Mouse (Mus musculus): ENCODE data around the gene Bpi.

Bpi gene

DNA sequence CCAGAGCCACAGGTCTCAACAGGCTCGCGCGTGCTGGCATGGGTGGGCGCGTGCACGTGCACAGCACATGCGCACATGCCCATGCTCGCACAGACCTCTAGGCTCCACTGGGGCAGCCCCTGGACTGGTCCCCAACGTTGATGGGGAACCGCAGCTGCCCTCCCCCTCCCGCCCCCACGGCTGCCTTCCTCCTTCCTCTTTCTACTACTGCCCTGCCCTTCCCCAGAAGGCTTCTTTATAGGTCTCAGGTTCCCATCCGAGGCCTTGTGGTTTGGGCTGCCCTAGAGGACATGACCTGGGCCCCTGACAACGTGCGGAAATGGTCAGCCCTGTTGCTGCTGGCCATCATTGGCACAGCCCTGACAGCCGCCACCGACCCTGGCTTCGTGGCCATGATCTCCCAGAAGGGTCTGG lies at the start of gene Bpi:
Bpi (plus strand) TSS at position 90 of the 414 bp plus-strand sequence.
- no peak for DNase-seq

DNA sequence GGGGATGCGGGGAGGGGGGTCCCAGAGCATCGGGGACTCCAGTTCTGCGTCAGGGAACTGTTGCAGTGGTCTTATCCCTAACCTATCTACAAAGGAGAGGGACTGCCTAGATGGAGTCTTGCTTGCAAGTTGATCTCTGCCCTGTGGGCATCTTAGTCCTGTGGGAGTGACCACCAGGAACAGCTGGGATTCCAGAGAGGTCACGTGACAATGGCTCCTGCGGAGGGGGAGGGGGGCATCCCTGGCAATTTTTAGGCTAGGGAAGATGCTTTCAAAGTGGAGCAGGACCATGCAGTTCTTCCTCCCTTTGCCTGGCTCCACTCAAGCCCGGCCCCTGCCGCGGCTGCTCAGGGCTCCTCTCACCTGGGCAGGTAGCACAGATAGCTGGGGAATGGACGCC lies 48.1 kb upstream of the Bpi start:
- DNase-seq = no peak

DNA sequence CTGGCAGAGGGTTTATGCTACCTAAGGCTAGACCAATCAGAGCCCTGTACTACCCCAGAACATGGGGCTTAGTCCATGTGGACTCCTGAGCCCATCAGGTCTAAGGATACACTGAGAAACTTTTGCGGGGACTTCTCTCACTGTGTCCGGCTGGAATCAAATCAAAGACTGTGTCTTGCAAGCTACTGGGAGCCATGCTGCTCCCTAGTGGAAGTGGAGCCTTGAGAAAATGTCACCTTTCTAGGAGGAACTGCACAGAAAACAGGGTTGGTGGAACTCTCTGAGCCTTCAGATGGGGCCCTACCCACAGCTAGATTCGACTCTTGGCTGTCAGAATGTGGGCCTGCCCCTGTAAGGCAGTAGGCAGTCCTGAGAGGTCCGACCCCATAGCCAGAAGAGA lies 47.4 kb upstream of the Bpi start:
- DNase-seq = peak; percentile 52 to 68

DNA sequence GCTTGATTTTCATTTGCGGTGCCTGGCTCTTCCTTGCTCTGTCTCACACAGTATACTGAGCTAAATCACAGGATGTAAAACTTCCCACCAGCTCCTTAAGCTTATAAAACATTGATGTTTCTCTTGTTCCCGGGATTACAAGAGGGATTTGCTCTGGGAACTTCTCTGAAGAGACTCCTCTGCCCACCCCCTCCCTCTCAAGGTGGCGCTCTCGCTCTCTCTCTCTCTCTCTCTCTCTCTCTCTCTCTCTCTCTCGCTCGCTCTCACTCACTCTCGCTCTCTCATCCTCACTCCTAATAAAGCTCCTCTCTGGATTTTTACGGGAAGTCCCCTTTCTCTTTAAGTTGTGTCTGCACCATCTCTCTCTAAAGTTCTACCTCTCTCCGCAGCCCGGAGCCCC lies 46.9 kb upstream of the Bpi start:
- no peak for DNase-seq

DNA sequence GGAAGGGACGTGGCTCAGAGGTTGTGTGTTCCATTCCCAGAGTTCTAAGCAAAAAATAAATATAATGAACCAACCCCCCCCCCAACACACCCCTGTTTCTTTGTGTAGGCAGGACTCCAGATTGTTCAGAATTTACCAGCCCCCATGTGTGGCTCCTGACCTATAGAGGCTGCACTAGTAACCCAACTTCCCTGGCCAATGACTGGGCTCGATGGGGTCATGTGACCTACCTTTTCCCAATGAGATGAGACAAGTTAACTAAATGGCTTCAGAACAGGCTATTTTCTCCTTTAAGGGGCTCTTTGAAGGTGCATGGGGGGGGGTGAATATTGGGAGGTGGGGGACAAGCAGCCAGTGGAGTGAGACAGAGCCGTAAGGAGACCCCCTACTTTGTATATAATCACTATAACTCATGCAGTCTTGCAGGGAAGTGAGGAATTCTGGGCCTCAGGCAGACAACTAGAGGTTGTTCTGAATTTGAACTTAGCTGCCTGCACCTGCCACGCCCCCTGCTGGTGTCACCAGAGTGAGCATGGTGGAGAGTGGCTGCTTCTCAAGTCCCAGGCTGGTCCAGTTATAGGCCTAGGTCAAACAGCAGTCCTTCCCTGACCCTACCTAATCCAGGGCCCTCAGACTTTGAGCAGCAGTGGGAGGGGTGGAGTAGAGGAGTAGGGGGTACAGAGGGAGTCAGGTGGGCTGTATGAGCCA lies 46.0 kb upstream of the Bpi start:
- DNase-seq = peak in 1 of 2 experiments; percentile 31

DNA sequence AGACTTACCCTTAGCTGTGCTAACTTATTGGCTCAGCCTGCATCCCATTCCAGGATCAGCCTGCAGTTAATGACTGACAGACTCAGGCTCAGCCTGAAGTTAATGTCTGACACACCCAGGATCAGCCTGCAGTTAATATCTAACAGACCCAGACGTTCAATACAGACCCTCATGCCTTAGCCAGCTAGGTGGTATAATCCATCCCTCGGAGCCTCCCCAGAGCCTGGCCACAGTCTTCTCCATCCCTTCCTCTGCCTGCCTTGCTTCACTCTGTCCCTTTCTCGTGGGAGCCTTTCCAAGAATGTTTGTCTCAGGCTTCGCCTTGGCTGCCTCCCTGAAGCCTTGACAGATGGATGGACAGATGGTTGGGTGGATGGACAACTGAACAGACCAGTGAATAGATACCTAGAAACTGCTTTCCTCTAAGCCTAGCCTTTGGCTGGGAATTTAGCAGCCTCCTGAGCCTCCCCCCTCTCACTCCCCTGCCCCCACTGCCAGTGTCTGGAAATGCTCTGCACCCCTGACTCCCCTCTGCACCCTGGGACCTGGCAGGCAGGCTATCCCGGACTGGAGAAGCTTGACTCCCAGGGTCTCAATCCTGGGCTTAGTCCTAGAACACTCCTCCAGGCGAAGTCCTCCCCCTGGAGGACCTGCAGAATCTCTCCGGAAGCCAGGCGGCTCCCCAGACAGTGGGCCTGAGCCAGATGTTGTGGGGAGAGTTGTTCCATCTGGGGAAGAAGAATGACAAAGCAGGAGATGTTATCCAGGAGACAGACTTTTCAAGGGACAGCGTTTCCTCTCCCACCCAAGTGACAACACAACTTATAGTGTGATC lies 42.4 kb upstream of the Bpi start:
- peak; percentile 88 to 96 for DNase-seq

DNA sequence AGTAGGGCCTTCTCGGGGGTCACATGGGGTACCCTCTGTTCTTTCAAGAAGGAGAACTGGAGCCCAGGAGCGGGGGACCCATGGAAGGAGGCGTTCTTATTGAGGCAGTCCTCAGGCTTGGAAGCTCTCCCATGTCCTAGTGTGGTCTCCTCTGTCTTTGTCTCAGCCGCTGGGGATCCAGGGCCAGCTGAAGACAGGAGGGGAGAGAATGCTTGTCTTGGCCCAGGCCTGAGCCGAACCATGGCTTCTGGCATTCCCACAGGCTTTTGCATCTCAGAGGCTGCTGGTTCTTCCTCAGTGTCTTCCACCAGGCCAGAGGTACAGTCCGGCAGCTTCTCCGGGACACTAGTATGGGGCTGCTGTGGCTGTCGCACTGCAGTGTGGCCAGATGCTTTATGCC lies 41.4 kb upstream of the Bpi start:
- no peak for DNase-seq

DNA sequence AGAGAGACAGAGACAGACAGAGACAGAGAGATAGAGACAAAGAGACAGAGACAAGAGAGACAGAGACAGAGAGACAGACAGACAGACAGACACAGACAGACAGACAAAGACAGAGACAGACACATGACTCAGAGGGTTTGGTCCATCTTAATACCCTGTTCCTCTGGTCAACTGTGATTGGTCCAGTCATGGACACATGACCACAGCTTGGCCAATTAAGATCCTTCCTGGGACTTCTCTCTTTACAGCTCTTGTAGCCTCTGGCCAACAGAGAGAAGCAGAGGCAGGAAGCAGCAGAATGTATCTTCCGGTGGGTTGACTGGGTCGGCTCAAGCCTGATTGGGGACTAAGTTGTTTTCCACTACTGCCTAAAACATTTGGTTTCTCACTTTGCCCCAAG lies 38.3 kb upstream of the Bpi start:
- no peak for DNase-seq

DNA sequence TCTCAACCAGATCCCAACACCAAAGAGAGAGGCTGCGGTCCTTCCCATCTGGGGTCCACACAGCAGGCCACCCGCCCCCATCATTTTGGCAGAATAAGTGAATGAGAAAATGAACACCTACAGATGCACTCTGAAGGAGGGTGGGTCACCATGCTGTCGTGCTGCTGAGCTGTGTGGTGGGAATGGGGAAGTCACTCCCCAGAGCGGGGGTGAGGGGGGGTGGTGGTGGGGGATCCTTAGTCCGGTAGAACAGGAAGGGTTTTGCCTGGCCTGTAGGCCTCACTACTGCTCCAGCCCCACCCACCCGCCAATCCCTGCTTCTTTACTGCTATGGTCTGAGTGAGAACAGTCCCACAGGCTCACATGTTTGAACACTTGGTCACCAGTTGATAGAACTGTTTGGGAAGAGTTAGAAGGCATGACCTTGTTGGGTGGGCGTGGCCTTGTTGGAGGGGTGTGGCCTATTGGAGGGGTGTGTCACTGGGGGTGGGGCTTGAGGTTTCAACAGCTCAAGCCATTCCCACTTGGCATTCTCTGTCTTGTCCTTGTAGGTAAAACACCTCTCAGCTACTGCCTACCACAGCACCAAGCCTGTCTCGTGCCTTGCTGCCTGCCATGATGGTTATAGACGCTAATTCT lies 36.3 kb upstream of the Bpi start:
- no peak for DNase-seq

DNA sequence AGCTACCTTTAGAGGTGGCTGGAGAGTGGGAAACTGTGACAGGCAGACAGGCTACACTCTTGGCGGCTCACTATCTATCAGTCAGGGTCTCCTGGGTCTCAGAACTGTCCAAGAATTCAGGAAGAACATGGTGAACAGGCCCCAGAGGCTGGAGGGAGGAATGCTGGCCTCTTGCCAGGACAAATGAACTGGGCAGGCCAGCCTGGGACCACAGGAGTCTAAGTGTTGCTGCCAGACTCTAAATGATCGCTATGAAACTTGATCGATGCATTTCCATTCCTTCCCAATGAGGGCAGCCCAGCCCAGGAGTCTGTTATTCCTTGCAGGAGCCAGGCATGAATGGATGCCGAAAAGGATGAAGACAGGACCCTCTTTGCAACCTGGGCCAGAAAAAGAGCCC lies 35.2 kb upstream of the Bpi start:
- DNase-seq = no peak

DNA sequence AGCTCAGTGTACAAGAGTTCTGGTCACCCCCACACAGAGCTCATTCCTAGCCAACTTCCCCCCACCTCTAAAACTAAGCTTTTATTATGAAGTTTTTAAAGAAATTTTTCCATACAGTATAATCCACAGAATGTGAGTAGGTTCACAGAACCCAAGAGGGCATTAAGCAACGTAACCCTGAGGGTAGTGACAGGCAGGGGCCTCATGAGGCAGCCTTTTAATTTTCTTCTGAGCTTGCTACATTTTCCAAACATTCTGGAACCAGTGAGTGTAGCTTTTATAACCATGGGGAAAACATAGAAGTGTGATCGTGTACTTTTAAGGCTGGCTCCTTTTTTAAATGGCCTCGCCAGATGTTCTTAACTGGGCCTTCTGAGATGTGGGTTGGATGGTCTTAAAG lies 34.4 kb upstream of the Bpi start:
- DNase-seq = no peak

DNA sequence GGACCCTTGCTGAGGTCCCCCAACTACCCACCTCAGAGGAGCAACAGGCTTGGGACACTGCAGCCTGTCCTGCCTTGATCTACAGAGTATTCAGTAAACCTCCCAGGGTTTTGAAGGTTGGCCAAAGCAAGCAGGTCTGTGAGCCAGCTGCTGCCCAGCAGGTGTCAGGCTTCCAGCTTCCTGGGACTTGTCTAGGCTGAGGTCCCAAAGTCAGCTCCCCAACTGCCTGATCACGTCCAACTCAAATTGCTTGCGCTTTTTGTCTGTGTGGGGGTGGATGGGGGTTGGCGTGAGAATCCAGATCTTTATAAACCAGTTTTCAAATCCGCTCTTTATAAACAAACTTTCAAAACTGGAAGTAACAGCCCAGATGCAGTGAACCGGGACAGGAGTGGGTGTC lies 32.6 kb upstream of the Bpi start:
- no peak for DNase-seq

DNA sequence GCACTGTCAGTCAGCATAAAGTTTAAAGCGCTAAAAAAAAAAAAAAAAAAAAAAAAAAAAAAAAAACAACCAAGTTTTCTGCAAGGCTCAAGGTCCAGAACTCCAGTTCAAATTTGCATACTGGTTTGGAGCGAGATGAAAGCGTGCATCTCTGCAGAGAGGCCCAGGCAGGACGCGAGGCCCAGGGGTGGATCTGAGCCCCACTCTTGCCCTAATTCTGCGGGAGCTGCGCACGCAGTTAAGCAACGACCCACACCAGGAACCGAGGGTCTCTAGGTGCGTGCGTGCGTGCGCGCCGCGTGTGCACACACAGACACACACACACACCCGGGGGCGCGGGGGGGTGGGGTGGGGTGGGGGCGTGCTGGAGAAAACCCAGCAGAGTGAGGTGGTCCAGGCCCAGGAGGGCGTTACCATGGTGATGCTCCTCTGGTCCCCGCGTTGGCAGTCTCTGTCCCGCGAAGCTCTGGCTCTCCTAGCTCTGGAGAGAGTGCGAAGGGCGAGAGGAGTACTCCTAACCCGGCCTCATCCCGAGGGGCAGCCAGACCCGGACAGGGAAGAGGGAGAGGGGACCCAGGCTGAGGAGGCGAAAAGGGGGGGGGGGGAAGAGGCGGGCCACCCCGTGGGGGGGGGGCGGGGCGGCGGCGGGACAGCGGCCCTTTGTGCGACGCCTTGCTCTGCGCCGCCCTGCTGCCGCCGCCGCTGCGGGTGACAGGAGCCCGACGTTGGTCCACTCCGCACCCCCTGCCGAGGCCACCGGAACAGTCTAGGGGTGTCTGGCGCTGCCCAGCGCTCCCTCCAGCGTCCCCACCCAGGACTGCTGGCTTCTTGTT lies 29.0 kb upstream of the Bpi start, which contains the start of gene D630003M21Rik:
D630003M21Rik (minus strand) TSS at position 553 of the 833 bp plus-strand sequence.
- DNase-seq = peak in 1 of 2 experiments; percentile 29

DNA sequence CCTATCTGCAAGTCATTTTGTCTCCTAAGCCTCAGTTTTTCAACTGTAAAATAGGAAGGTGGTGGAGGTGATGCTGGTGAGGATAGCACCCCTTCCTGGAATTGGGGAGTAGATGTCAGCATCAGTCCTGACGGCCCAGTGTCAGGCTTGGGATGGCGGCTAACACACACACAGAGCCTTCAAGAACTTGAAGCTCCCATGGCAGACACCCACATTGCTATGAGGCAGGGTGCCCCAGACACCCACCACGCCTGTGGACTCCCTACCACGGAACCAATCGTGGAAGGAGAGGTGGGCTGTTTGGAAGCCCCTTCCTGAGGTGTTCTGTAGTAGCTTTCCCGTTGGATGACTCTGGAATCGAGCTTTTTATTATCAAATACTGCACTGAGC lies 28.4 kb upstream of the Bpi start:
- DNase-seq = no peak

DNA sequence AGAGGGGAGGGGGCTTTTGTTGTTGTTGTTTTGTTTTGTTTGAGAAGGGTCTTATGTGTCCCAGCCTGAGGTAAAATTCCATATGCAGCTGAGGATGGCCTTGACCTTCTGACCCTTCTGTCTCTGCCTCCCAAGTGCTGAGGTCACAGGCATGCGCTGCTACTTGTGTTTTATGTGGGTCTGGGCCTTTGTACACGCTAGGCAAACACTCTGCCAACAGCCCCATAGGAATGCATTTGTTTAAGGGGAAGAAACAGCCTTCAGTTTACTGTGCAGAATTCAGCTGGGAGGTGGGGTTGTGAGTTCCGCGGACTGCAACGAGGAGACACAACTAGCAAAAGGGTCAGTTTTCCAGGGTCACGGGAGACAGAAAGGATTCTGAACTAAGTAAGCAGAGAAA lies 27.3 kb upstream of the Bpi start:
- DNase-seq = no peak

DNA sequence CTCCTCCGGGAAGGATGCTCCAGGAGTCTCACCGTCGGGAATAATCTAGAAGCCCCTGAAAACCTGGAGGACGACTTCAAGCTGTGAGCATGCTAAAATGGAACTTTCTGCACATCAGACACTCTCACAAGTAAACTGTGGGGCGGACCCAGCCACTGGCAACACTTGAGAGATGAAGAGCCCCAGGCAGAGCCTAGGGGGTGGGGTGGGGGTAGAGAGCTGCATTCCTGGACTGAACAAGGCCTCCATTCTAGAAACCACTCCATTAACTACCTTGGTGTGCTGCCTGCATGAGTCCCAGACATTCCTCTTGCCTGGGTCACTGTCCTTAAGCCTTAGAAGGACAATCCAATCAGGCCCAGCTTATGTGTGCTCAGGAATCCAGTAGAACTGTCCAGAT lies 26.8 kb upstream of the Bpi start:
- DNase-seq = no peak

DNA sequence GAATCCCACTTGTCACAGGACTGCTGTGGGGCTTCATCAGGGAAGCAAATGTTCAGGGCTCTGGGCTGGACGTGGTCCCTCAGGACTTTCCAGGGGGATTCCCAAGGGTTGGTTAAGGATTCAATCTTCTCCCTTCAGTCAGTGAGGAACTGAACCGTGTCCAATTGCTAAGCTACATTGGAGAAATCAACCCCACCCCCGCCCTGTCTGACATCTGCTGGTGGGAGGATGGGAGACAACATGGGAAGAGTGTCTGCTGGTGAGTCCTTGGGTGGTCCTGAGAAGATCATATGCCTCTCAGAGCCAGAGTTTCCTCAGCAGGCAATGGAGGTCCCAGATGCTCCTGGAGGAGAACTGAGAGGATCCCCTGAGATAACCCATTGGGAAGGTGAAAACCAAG lies 25.5 kb upstream of the Bpi start:
- no peak for DNase-seq

DNA sequence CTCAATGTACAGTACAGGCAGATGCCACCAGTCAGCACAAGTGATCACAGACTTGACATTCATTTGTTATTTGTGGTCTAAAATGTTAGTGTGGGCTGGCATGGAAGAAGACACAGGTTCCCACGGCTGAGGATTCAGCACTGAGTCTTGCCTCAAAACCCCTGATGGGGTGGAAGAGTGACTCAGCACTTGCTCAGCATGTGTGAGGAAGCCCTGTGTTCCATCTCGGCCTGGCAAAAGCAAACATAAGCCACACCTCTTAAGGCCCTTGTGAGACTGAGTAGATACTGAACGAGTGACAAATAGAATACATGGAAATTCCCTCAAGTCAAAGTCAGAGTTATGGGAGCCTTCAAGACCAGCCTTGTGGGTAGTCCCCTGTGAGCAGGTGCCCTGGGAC lies 24.8 kb upstream of the Bpi start:
- no peak for DNase-seq

DNA sequence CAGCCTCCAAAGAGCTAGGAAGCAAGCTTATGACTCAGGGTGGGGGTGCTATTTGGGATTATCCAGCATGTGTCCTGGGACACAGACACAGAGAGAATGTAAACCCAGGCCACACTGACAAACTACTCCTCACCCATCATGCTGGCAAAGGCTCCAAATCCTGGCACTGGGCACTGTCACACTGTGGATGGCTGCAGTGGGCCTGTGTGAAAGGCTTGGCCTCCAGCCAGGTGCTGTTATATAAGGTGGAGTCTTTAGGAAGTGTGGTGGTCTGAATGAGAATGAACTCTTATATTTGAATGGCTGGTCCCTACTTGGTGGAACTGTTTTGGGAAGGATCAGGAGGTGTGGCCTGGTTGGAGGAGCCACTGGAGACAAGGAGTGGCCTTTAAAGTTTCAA lies 21.2 kb upstream of the Bpi start:
- DNase-seq = no peak

DNA sequence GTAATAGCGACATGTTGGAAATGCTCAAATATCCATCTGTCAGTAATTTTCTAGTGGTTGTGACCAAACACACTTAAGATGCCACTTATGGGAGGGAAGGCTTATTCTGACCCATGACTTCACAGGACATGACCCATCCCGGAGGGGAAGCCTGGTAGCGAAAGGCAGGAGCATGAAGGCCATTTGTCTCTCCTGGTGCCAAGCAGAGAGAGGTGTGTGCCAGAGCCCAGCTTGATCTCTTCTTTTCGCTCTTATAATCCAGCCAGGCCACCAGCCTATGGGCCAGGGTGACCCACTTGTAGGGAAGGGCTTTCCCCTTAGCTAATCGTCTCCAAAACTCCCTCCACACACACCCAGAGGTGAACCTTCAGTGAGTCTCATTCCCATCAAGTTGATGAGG lies 19.8 kb upstream of the Bpi start:
- peak; percentile 28 to 45 for DNase-seq

DNA sequence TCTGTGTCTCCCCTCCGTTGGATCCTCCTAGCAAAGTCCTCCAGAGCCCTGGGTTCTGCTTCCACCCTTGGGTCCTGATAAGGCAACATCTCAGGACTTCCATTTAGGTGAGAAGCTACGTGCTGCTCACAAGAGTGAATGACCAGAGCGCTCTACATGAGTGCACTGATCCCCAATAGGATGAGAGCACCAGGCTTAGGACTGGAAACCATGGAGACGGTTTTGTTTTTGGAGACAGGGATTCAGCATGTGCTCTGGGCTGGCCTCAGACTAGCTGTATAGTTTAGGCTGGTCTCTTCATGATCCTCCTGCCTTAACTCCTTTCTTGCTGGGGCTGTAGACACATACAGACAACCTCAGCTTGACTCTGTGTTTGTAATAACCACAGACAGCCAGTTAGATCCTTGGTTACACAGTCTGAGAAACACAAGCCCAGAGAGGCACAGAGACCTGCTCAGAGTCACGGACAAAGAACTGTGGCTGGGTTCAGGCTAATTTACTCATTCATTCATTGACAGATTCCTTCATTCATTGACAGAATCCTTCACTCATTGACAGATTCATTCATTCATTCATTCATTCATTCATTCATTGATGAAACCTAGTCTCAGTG lies 16.7 kb upstream of the Bpi start:
- DNase-seq = no peak

DNA sequence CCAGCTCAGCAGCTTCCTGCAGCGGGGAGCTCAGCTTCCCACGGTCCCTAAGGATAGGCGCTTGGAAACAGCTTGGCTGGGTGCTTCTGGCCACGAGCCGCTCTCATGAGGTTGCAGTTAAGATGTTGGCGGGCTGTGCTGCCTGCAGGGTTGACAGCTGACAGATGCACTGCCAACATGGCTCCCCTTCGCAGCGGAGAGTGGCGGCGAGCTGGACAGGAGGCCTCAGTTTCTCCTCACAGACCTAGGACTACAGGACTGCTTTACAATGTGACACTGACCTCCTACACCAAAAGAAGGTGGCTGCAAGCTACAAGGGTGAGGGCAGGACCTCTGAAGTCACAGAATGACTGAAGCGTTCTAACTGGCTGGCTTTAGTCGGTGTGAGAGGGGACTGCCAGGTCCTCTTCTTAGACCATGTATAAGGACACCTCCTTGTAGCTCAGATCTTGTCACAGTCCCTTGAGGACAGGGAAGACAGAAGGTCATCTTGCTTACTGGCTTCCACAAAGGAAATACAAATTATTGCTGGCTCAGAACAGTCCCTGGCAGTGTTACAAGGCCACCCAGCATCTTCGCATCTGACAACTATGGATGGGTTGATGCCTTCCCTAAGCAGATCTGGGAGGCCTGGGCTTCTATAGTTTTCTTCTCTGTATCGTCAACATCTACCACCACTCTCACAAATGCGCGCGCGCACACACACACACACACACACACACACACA lies 15.6 kb upstream of the Bpi start:
- peak; percentile 70 to 77 for DNase-seq

Data from cerebellum, adult 18-20 months (tissue).